ENCODE assay signal across 8 mouse cellular contexts in genomic region chr8:105224413-105225271, GRCm38 (mm10). TPM values are rescaled to one million over a fixed set of nuclear protein-coding genes. Genes with fewer than 3 reads are reported as not detected.
DNase-seq lines count a peak whose midpoint lies in the region; ATAC-seq and TF ChIP-seq lines count a peak whose summit lies in the region.

Gene D230025D16Rik (plus strand): TSS chr8:105225145.

- intact Hi-C loops in gastrocnemius, adult 2 months (cut with DNase I): loop anchor here (5.0 kb wide), 1 partner anchor 52 kb away; the partner anchor contains the start of gene Cbfb
- intact Hi-C loops in left cerebral cortex, adult 2 months (cut with DNase I): loop anchor here (5.0 kb wide), 1 partner anchor 52 kb away; the partner anchor contains the start of gene Cbfb

- H3K9ac ChIP-seq in hindbrain, postnatal 0 days (replicated peaks; ENCODE audit: low read length): peak within 1 kb of the TSS; percentile 89

- peak; percentile 97 for ATAC-seq in hindbrain, postnatal 0 days
- peak; percentile 95 for ATAC-seq in megakaryocyte, adult 5-6 weeks (ENCODE audit: poor library complexity, severe bottlenecking)

- no peaks in the 10 kb centered on the region for H3K36me3 ChIP-seq in hindbrain, postnatal 0 days (ENCODE audit: insufficient read depth, low read length)

- peak within 1 kb of the TSS; percentile 86 for H3K4me2 ChIP-seq in hindbrain, postnatal 0 days (ENCODE audit: low read depth, low read length)

- H3K4me1 ChIP-seq in hindbrain, postnatal 0 days (ENCODE audit: insufficient read depth, low read length): peaks cover 16% of the 10 kb centered on the region; the same call in 1 of the 2 replicates

- peak within 1 kb of the TSS; percentile 93 for H3K4me3 ChIP-seq in gastrocnemius, adult 2 months
- H3K4me3 ChIP-seq in hindbrain, postnatal 0 days (ENCODE audit: low read length): peak within 1 kb of the TSS; percentile 99
- peak within 1 kb of the TSS; percentile 93 for H3K4me3 ChIP-seq in left cerebral cortex, adult 2 months

- WGBS in hindbrain, postnatal 0 days: 2% methylated on average over 34 of the region's 34 CpGs

- H3K27ac ChIP-seq in gastrocnemius, adult 2 months: peak within 1 kb of the TSS; percentile 95
- peak within 1 kb of the TSS; percentile 81 for H3K27ac ChIP-seq in hindbrain, postnatal 0 days
- H3K27ac ChIP-seq in left cerebral cortex, adult 2 months: peak within 1 kb of the TSS; percentile 83

- H3K27me3 ChIP-seq in hindbrain, postnatal 0 days (ENCODE audit: insufficient read depth, low read length): no peaks in the 10 kb centered on the region

- no peaks in the 10 kb centered on the region for H3K9me3 ChIP-seq in hindbrain, postnatal 0 days (ENCODE audit: low read length)

- DNase-seq in WW6 (ENCODE audit: low read depth, low spot score): peak; percentile 94
- DNase-seq in cerebellum, postnatal 4 days (ENCODE audit: low spot score in 2 of 2): peak; percentile 86 to 93
- DNase-seq in gastrocnemius, adult 2 months: peak; percentile 96
- peak; percentile 97 for DNase-seq in hindbrain, postnatal 0 days (ENCODE audit: low spot score)
- DNase-seq in left cerebral cortex, adult 2 months (ENCODE audit: extremely low spot score in 1 of 2, low spot score in 2 of 2): peak; percentile 94 to 95
- DNase-seq in right cerebral cortex, adult 2 months (ENCODE audit: low spot score in 2 of 2): peak; percentile 95 to 96
- DNase-seq in urinary bladder, postnatal 14 days (ENCODE audit: low spot score): peak; percentile 96

- no peak for TF ChIP-seq CTCF in gastrocnemius, adult 2 months (IDR thresholded peaks at IDR 0.05)
- TF ChIP-seq CTCF in hindbrain, postnatal 0 days (IDR thresholded peaks at IDR 0.05; ENCODE audit: low read depth): no peak
- TF ChIP-seq CTCF in left cerebral cortex, adult 2 months (IDR thresholded peaks at IDR 0.05): no peak

RNA-seq across cellular contexts. Expression of gene D230025D16Rik, which starts in this region (rescaled TPM):
- total RNA-seq in gastrocnemius, adult 2 months (2021): 10 to 100 TPM; 28.1 to 33.1 TPM
- total RNA-seq in hindbrain, postnatal 0 days (2014; rRNA removed): 32.2 and 39.5 TPM in 2 replicates
- 22.1 and 23.5 TPM in 2 replicates for polyA plus RNA-seq in hindbrain, postnatal 0 days (2015; fragmentation: Nextera tagmentation; extraction: Ambion mirVana)
- total RNA-seq in left cerebral cortex, adult 2 months (2021): 10 to 100 TPM; 37.9 to 38.3 TPM
- total RNA-seq in megakaryocyte, adult 5-6 weeks (2015): 26.7 and 27.4 TPM in 2 replicates
- 22.5 and 27.8 TPM in 2 replicates for total RNA-seq in megakaryocyte, adult 5-6 weeks (2017)

Comparison
In these comparisons a context has a peak if more than half of its experiments do, and no peak if none do; other contexts are left out.
1. Peak in every context shown above with its lines: DNase-seq, ATAC-seq, H3K4me3 ChIP-seq and H3K27ac ChIP-seq.